Mouse (Mus musculus) limb, embryonic 14.5 days (tissue): ENCODE data around the gene Gnl1. TPM values are rescaled to one million over a fixed set of nuclear protein-coding genes. Genes with fewer than 3 reads are reported as not detected.
"Not testable (repeated sequence)": the region's sequence is repeated elsewhere in the genome, so short reads cannot be mapped to it uniquely, and the experiment has no call there.

Experiments
- ATAC-seq: fragments of 200-750 bp; cut with Nextera tagmentation; 2 replicates; pipeline ENCODE4 v1.8.0; 2017; ENCODE audit warnings: low read depth, moderate number of reproducible peaks, moderate TSS enrichment; ENCODE audit not compliant: low FRiP score
- DNase-seq: peaks from one replicate; pipeline ENCODE4 v3.0.0-alpha.2; 2015; ENCODE audit warnings: low spot score
- H3K27ac ChIP-seq: fragments of 300-500 bp; sonication (generic); replicated peaks from 2 replicates; pipeline ENCODE4 v1.5.1; 2014; ENCODE audit warnings: low read depth, mild to moderate bottlenecking, low read length, moderate library complexity, mixed read lengths
- H3K27me3 ChIP-seq: fragments of 300-500 bp; sonication (generic); 2 replicates; pipeline ENCODE4 v1.6.1; 2014; ENCODE audit warnings: low read length, mixed read lengths; ENCODE audit not compliant: control insufficient read depth, insufficient read depth
- H3K36me3 ChIP-seq: fragments of 300-500 bp; sonication (generic); 2 replicates; pipeline ENCODE4 v1.6.1; 2014; ENCODE audit warnings: mild to moderate bottlenecking, low read length, moderate library complexity, mixed read lengths; ENCODE audit not compliant: control insufficient read depth, insufficient read depth
- H3K4me1 ChIP-seq: fragments of 300-500 bp; sonication (generic); 2 replicates; pipeline ENCODE4 v1.6.1; 2014; ENCODE audit warnings: antibody characterized with exemption, low read length, mixed read lengths; ENCODE audit not compliant: control insufficient read depth, insufficient read depth
- H3K4me2 ChIP-seq: fragments of 300-500 bp; sonication (generic); replicated peaks from 2 replicates; pipeline ENCODE4 v1.6.1; 2014; ENCODE audit warnings: low read depth, mild to moderate bottlenecking, low read length, moderate library complexity; ENCODE audit not compliant: severe bottlenecking
- H3K4me3 ChIP-seq: fragments of 300-500 bp; sonication (generic); replicated peaks from 2 replicates; pipeline ENCODE4 v1.5.1; 2014; ENCODE audit warnings: low read length
- H3K9ac ChIP-seq: fragments of 300-500 bp; sonication (generic); 2 replicates; pipeline ENCODE4 v1.6.1; 2014; ENCODE audit warnings: mild to moderate bottlenecking, low read depth, low read length, moderate library complexity; ENCODE audit not compliant: severe bottlenecking
- H3K9me3 ChIP-seq: fragments of 300-500 bp; sonication (generic); 2 replicates; pipeline ENCODE4 v1.6.1; 2016; ENCODE audit warnings: low read length; ENCODE audit not compliant: control insufficient read depth
- POLR2A ChIP-seq: fragments of 200-500 bp; IDR thresholded peaks from 2 replicates; pipeline ENCODE4 v1.8.0; 2012; ENCODE audit warnings: inconsistent platforms, mild to moderate bottlenecking, moderate library complexity, borderline replicate concordance; ENCODE audit not compliant: insufficient read depth, insufficient read length; ENCODE audit errors: extremely low read depth
- WGBS: fragments of 180-500 bp; shearing (Covaris S2); extraction: QIAGEN DNeasy Blood & Tissue Kit; methylation state at CpG from one replicate; pipeline ENCODE4 v1.1.7; 2014; 5-methylcytosine and 5-hydroxymethylcytosine counted together
- polyA plus RNA-seq, 2 experiments: library from polyadenylated mRNA; depleted of rRNA in 1 of 2; stranded (reverse) in 1 of 2; unstranded in 1 of 2; fragments of >200 nt; fragmentation: Nextera tagmentation in 1 of 2; extraction: Ambion mirVana in 1 of 2; gene quantifications; 2 replicates each; pipeline versions ENCODE4 v1.2.1 to v1.2.3; 2012 to 2014

Gnl1 gene
- polyA plus RNA-seq, 2 experiments, result 41.8 to 43.4 TPM

DNA sequence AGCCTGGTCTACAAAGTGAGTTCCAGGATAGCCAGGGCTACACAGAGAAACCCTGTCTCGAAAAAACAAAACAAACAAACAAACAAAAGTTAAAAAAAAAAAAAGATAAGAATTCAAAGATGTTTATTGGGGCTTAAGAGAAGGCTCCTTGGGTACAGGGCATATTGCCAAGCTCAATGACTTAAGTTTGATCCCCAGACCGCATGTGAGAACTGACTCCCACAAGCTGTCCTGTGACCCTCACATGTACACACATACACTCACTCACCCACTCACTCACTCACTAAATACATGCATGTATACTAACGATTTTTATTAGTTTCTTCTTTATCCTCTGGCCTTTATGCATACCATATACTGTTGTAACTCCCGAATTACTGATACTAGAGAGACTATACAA lies 20.7 kb downstream of the Gnl1 start:
- TF ChIP-seq POLR2A, result no peak
- H3K4me1 ChIP-seq, result peaks cover 2% of the 10 kb centered on the region; the same call in 1 of the 2 replicates
- no peaks in the 10 kb centered on the region for H3K27me3 ChIP-seq
- H3K36me3 ChIP-seq, result no peaks in the 10 kb centered on the region
- ATAC-seq (no peak), DNase-seq (no peak)
- no peak overlapping the region for H3K4me3 ChIP-seq
- H3K4me2 ChIP-seq, result no peak overlapping the region
- H3K9ac ChIP-seq, result no peak overlapping the region
- no peak overlapping the region for H3K27ac ChIP-seq
- H3K9me3 ChIP-seq, result no peaks in the 10 kb centered on the region
- 82% methylated on average over 4 of the region's 4 CpGs for WGBS

- no peaks in the 10 kb centered on the region for H3K9me3 ChIP-seq
- H3K4me3 ChIP-seq, result no peak overlapping the region
- ATAC-seq, result no peak
- WGBS, result 84% methylated on average over 12 of the region's 12 CpGs
- H3K4me1 ChIP-seq, result no peaks in the 10 kb centered on the region
- no peaks in the 10 kb centered on the region for H3K27me3 ChIP-seq
- peaks cover 5% of the 10 kb centered on the region; the same call in 1 of the 2 replicates for H3K36me3 ChIP-seq
- no peak overlapping the region for H3K9ac ChIP-seq
- no peak overlapping the region for H3K27ac ChIP-seq
- no peak for TF ChIP-seq POLR2A
- H3K4me2 ChIP-seq, result no peak overlapping the region
- DNase-seq, result no peak
Observed at GRCm38 (mm10) chr17:36001121-36001897, 21.7 kb downstream of the Gnl1 start.

DNA sequence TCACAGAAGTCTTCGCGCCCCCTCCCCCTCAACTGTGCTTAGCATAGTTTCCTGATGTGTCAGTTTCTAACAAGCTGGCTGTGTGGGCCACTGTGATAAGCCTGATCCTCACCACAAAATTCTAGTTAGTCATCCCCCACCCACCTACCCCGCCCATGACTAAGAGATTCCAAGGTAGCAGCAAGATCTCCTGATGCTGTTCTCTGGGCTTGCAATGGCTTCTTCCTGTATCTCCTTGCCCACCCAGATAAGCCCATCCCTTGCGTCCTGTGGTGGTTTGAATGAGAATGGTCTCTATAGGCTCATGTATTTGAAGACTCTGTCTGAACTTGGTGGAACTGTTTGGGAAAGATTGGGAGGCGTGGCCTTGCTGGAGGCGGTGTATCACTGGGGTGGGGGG lies 22.3 kb downstream of the Gnl1 start:
- H3K9ac ChIP-seq, result no peak overlapping the region
- no peaks in the 10 kb centered on the region; the same call in 1 of the 2 replicates for H3K9me3 ChIP-seq
- H3K27ac ChIP-seq, result no peak overlapping the region
- peaks cover 5% of the 10 kb centered on the region; the same call in 1 of the 2 replicates for H3K36me3 ChIP-seq
- no peak overlapping the region for H3K4me2 ChIP-seq
- H3K27me3 ChIP-seq, result no peaks in the 10 kb centered on the region
- H3K4me1 ChIP-seq, result no peaks in the 10 kb centered on the region
- WGBS, result 97% methylated on average over 6 of the region's 6 CpGs
- no peak overlapping the region for H3K4me3 ChIP-seq
- TF ChIP-seq POLR2A, result no peak
- DNase-seq, result no peak
- no peak for ATAC-seq

DNA sequence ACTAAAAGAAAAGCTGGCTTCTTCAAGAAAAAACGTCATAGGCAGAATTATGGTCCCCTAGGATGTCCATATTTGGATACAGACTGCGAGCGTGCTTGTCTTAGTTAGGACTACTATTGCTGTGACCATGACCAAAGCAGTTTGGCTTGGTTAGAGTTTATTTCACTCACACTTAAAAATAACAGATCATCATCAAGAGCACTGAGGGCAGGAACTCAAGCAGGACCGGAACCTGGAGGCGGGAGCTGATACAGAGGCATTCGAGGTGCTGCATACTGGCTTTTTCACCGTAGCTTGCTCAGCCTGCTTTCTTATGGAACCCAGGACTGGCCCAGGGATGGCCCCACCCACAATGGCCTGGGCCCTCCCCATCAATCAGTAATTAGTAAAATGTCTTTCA lies 23.7 kb downstream of the Gnl1 start:
- DNase-seq (no peak), ATAC-seq (no peak)
- no peak overlapping the region for H3K4me2 ChIP-seq
- H3K4me1 ChIP-seq, result no peaks in the 10 kb centered on the region
- H3K4me3 ChIP-seq, result no peak overlapping the region
- peaks cover 5% of the 10 kb centered on the region; the same call in 1 of the 2 replicates for H3K36me3 ChIP-seq
- no peak overlapping the region for H3K27ac ChIP-seq
- no peak overlapping the region for H3K9ac ChIP-seq
- no peaks in the 10 kb centered on the region for H3K27me3 ChIP-seq
- no peaks in the 10 kb centered on the region; the same call in 1 of the 2 replicates for H3K9me3 ChIP-seq
- TF ChIP-seq POLR2A, result no peak
- WGBS, result 89% methylated on average over 7 of the region's 7 CpGs

- H3K4me2 ChIP-seq, H3K36me3 ChIP-seq, H3K4me3 ChIP-seq, H3K27ac ChIP-seq, DNase-seq, H3K9me3 ChIP-seq, H3K27me3 ChIP-seq, ATAC-seq, H3K9ac ChIP-seq, H3K4me1 ChIP-seq: not testable (repeated sequence)
- 93% methylated on average over 7 of the region's 7 CpGs for WGBS
Observed at GRCm38 (mm10) chr17:36004409-36004808, 24.8 kb downstream of the Gnl1 start.
